Mouse (Mus musculus): ENCODE measurements at regions not wholly inside any gene's neighbourhood (a gene's known extent, or its start where the extent isn't known, plus 50 kb on each side); places are given as distances from the start of the nearest gene placed in this dataset.

DNA sequence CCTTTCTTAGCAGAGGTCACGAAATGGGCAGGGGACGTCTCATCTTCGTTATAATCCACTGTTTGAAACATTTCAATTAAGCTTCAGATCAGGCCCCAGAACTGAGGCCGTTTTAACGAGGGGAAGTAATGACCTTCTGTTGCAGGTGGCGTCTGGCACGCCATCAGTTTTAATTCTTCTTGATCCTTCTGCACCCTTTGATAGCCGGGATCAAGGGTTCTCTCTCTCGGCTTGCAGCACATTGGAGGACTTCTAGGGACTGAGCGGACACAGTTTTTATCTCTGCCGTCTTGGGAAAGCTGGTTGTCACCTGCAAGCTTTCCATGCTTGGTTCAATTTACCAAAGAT, 151.9 kb upstream of the Lmo4 start:
- ATAC-seq = no peak
- no peak overlapping the region for H3K4me3 ChIP-seq
- H3K4me2 ChIP-seq = no peak overlapping the region

DNA sequence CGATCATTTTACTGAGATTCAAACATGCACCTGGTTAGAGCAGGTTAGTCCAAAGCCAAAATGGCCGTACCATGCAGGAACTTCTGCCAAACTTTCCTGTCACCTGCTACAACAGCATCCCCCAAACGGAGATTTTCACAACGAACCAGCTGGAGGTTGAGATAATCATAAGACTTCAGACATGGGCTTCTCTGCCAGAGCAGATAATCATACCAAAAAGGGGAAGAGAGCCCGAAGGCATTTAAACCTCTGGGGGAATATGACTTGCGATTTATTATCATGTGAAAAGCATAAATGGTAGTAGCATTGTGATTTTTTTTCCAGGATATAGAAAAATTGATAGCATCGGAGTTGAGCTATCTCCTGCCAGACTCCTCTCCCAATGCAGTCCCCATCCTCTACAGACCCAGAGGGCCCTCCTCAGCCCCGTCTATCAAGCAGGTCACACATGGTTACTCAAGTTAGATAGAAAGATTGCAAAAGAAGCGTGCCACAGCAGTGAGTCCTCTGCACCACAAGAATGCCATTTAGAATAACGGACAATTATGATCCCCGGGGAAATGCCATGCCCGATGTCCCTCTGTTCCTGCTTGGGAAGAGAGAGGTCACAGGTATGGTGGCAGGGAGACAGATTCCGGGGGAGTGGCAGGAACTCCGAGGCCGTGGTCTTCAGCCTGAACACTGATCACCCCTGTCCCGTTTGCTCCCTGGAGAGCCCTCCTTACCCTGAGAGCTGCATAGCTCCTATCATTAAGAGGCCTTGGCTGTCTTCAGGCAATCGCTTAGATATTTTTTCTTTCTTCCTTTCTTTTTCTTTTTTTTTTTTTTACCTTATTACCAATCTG, 151.3 kb upstream of the Lmo4 start:
- no peak for ATAC-seq
- H3K9ac ChIP-seq = no peak overlapping the region
- H3K27ac ChIP-seq = no peak overlapping the region
- WGBS = 69% methylated on average over 17 of the region's 17 CpGs
- H3K4me1 ChIP-seq = 0 out of 2 replicates have a peak, but pooled peaks cover 5% of the 10 kb centered on the region
- H3K4me3 ChIP-seq = no peak overlapping the region
- H3K36me3 ChIP-seq (ENCODE audit: poor library complexity, severe bottlenecking) = no peaks in the 10 kb centered on the region
- no peaks in the 10 kb centered on the region for H3K27me3 ChIP-seq
- no peak overlapping the region for H3K4me2 ChIP-seq
- H3K9me3 ChIP-seq (replicated peaks) = no peaks in the 10 kb centered on the region

More for the DNA sequence above, 151.9 kb upstream of the Lmo4 start:
- Histone ChIP-seq H3K9me3 (replicated peaks) (no peaks in the 10 kb centered on the region), H3K27ac (no peak overlapping the region), H3K27me3 (no peaks in the 10 kb centered on the region), H3K36me3 (ENCODE audit: poor library complexity, severe bottlenecking) (no peaks in the 10 kb centered on the region), H3K4me1 (0 out of 2 replicates have a peak, but pooled peaks cover 5% of the 10 kb centered on the region), H3K9ac (no peak overlapping the region)
- 19% methylated on average over 11 of the region's 11 CpGs for WGBS

DNA sequence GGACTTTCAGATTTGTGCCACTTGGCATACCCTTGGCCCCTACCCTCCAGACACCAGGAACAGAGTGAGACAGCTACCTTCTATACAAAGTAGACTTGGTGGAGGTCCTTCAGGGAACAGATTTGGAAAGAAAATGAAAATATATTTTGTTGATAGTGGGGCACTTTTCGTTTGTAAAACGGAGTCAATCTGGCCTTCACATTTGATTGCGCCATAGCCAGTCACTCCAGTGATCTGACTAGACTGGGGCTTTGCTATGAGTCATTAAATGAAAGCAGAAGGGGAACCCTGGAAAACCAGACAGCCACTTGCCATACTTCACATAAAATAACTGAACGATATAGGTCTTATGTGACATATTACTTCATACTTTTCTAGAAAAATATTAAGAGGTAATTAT, 147.5 kb upstream of the Lmo4 start:
- Histone ChIP-seq H3K27me3 (no peaks in the 10 kb centered on the region), H3K27ac (no peak overlapping the region), H3K36me3 (ENCODE audit: poor library complexity, severe bottlenecking) (no peaks in the 10 kb centered on the region), H3K9me3 (replicated peaks) (no peaks in the 10 kb centered on the region), H3K4me1 (0 out of 2 replicates have a peak, but pooled peaks cover 5% of the 10 kb centered on the region), H3K4me2 (no peak overlapping the region), H3K9ac (no peak overlapping the region), H3K4me3 (no peak overlapping the region)
- ATAC-seq = no peak
- 89% methylated on average over 4 of the region's 4 CpGs for WGBS

DNA sequence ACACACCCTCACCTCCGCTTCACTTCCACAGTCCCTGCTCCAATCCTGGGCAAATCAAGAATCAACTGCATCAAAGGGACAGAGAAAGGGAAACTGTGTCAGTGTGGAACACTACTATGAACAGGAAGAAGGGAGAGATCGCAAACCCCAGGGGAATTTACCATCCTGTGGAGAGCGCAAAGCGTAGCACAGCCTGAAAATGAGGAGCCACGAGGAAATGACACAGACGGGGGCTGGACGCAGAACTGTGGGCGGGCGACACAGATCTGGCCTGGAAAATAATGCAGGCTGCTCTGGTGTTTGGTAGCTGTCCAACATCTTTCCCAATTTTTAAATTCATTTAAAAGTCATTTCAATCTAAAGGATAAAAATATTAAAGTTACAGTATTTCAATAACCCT, 143.4 kb upstream of the Lmo4 start:
- 85% methylated on average over 9 of the region's 9 CpGs for WGBS
- no peak overlapping the region for H3K9ac ChIP-seq

DNA sequence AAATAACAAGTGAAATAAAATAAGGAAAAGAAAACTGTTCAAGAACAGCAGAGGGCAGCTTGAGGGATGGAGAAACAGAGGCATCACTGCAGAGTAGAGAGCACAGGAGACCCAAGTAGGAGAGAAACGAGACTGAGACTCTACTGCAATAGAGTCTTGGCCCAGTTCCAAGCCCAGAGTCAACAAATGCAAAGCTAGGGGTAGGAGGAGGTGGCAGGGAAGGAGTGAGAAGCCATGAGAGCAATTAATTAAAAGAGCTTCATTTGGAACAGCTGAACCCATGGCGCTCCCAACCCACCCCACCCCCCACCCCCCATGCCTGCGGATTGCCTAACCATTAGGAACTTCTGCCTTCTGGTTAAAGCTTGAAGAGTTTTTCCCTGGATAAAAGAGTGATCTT, 130.2 kb upstream of the Lmo4 start:
- Histone ChIP-seq H3K27me3 (no peaks in the 10 kb centered on the region), H3K4me2 (no peak overlapping the region), H3K9me3 (replicated peaks) (no peaks in the 10 kb centered on the region), H3K9ac (no peak overlapping the region), H3K4me3 (no peak overlapping the region), H3K27ac (no peak overlapping the region), H3K4me1 (peaks cover 10% of the 10 kb centered on the region), H3K36me3 (ENCODE audit: poor library complexity, severe bottlenecking) (no peaks in the 10 kb centered on the region)
- peak; percentile 39; the same call in 1 of the 2 replicates for ATAC-seq
- WGBS = 45% methylated on average over 3 of the region's 3 CpGs

More for the DNA sequence above, 143.4 kb upstream of the Lmo4 start:
- ATAC-seq = no peak
- H3K36me3 ChIP-seq (ENCODE audit: poor library complexity, severe bottlenecking) = no peaks in the 10 kb centered on the region
- H3K4me1 ChIP-seq = no peaks in the 10 kb centered on the region
- H3K4me2 ChIP-seq = no peak overlapping the region
- H3K27me3 ChIP-seq = no peaks in the 10 kb centered on the region
- no peaks in the 10 kb centered on the region for H3K9me3 ChIP-seq (replicated peaks)
- no peak overlapping the region for H3K4me3 ChIP-seq
- H3K27ac ChIP-seq = no peak overlapping the region

DNA sequence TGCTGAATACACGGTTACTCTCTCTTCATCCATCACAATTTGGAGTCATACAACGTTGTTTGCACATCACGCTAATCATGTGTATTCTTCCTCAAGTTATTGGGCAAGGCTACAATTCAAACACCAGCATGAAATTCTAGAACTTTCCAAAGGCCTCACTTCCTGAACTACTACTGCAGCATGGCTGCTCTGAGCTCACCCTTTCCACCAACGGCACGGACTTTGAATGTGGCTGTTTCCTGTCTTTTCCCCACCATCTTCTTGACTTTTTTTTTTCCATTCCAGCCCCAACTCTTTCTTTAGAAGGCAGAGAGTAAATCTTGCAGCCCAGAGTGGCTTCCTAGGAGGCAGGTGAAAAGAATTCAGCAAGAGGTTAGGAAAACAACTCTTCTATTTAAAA, 129.2 kb upstream of the Lmo4 start:
- no peaks in the 10 kb centered on the region for H3K27me3 ChIP-seq
- no peaks in the 10 kb centered on the region for H3K36me3 ChIP-seq (ENCODE audit: poor library complexity, severe bottlenecking)
- 93% methylated on average over 5 of the region's 5 CpGs for WGBS
- H3K4me3 ChIP-seq = no peak overlapping the region
- ATAC-seq = no peak
- peaks cover 15% of the 10 kb centered on the region for H3K4me1 ChIP-seq
- H3K27ac ChIP-seq = no peak overlapping the region
- H3K9me3 ChIP-seq (replicated peaks) = no peaks in the 10 kb centered on the region
- no peak overlapping the region for H3K9ac ChIP-seq
- no peak overlapping the region for H3K4me2 ChIP-seq

DNA sequence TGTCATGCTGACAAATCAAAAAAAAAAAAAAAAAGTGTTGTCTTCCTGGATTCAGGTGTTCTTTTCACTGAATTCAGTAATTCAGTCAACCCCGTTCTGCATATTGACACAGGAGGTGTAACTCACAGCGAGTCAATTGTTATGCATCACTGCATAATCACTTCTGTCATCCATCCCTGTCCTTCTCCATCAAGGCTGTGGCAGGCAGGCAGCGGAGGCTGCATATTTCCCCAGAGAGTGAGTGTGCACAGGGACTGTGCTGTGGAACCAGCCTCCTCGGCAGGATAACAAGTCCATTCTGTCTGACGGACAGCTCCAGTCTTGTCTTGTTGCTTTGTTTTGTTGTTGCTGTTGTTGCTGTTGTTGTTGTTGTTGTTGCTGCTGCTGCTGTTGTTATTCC, 127.3 kb upstream of the Lmo4 start:
- 18% methylated on average over 5 of the region's 5 CpGs for WGBS
- no peaks in the 10 kb centered on the region for H3K27me3 ChIP-seq
- peak; percentile 73 for ATAC-seq
- H3K4me2 ChIP-seq = no peak overlapping the region
- no peak overlapping the region for H3K27ac ChIP-seq
- no peak overlapping the region for H3K9ac ChIP-seq
- H3K4me3 ChIP-seq = no peak overlapping the region
- peaks cover 16% of the 10 kb centered on the region for H3K4me1 ChIP-seq
- no peaks in the 10 kb centered on the region for H3K36me3 ChIP-seq (ENCODE audit: poor library complexity, severe bottlenecking)
- no peaks in the 10 kb centered on the region for H3K9me3 ChIP-seq (replicated peaks)

DNA sequence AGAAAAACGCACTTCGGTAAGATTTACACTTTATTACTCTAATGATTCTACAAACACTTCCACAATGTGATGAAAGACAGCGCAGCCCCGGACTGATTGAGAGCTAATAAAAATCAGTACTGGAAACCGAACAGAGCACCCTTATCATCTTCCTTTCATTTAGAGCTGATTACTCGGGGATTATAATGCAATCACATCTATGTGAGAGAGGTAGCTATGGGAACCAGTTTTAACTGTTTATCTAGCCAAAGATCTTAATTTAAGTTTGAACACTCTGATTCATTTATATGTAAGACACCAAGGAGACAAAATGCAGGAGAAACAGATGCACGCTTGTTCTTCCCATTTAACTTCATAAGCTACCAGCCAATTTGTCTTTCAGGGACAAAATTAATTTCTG, 124.1 kb upstream of the Lmo4 start:
- ATAC-seq = no peak
- H3K27me3 ChIP-seq = no peaks in the 10 kb centered on the region
- H3K27ac ChIP-seq = no peak overlapping the region
- no peak overlapping the region for H3K4me2 ChIP-seq
- no peak overlapping the region for H3K9ac ChIP-seq
- H3K9me3 ChIP-seq (replicated peaks) = no peaks in the 10 kb centered on the region
- peaks cover 11% of the 10 kb centered on the region; the same call in 1 of the 2 replicates for H3K4me1 ChIP-seq
- H3K4me3 ChIP-seq = no peak overlapping the region
- 59% methylated on average over 7 of the region's 7 CpGs for WGBS
- H3K36me3 ChIP-seq (ENCODE audit: poor library complexity, severe bottlenecking) = no peaks in the 10 kb centered on the region

DNA sequence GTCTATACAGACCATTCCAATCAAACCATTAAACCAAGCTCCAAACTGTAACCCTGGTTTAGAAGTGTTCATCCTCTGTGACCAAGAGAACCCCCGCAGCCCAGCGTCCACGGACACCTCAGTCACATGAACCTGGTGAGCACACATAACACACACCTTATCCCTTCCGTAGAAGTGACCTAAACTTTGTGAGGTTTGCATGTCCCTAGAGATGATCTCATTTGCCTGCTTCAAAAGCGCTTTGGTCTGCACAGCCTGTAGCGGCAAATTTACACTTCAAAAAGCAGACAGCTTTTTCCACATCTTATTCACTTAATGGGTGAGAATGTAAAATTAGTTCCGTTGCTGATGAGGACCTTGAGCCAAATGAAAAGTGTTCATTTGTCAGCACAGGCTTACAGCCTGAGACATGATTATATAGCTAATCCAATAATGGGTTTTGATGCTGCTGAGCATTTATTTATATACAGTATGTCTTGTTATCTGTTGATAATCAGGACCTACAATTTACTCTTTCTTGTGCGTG, 122.3 kb upstream of the Lmo4 start:
- no peaks in the 10 kb centered on the region for H3K27me3 ChIP-seq
- ATAC-seq = no peak
- no peak overlapping the region for H3K4me3 ChIP-seq
- no peaks in the 10 kb centered on the region for H3K9me3 ChIP-seq (replicated peaks)
- no peaks in the 10 kb centered on the region for H3K36me3 ChIP-seq (ENCODE audit: poor library complexity, severe bottlenecking)
- H3K4me1 ChIP-seq = peaks cover 7% of the 10 kb centered on the region; the same call in 1 of the 2 replicates
- no peak overlapping the region for H3K27ac ChIP-seq
- 77% methylated on average over 8 of the region's 8 CpGs for WGBS
- H3K9ac ChIP-seq = no peak overlapping the region
- no peak overlapping the region for H3K4me2 ChIP-seq

DNA sequence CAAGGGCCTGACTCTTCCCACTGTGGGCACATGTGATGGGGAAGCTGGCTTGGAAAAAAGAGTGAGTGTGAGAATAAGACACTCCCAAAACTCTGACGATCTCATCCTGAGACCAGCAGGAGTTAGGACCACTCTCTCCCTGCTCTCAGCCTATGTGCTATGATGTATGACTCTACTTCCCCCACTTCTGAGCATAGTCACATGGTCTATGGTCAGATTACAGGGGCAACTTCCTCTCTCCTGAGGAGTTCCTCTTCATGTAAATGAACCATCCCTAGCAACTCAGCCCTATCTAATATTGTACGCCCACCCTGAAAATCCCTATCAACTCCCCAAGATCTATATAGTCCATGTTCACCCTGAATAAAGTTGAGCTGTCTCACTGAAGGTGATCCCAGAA, 120.0 kb upstream of the Lmo4 start:
- Histone ChIP-seq H3K36me3 (ENCODE audit: poor library complexity, severe bottlenecking) (no peaks in the 10 kb centered on the region), H3K27ac (no peak overlapping the region), H3K9me3 (replicated peaks) (no peaks in the 10 kb centered on the region), H3K4me3 (no peak overlapping the region), H3K27me3 (no peaks in the 10 kb centered on the region), H3K4me2 (no peak overlapping the region), H3K9ac (no peak overlapping the region), H3K4me1 (peaks cover 7% of the 10 kb centered on the region)
- WGBS = 92% methylated on average over 2 of the region's 2 CpGs
- no peak for ATAC-seq

DNA sequence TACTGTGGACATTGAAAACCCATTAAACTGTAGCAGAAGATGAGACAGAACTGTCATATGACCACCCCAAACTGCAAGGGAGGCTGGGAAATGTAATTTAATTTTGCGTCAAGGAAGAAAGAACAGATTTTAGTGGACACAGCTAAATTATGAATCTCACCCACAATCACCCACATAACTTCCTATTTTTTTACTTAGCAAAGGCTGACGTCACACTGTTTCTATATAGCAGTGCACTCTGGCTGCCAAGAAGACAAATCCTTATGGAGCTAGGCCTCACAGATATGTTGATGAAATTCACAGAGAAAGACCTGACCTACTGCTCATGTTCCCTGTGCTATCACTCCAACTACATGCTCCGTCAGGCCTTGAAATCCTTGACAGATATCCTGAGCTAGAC, 118.5 kb upstream of the Lmo4 start:
- ATAC-seq = no peak
- 95% methylated on average over 3 of the region's 3 CpGs for WGBS
- H3K27ac ChIP-seq = no peak overlapping the region
- no peaks in the 10 kb centered on the region for H3K9me3 ChIP-seq (replicated peaks)
- no peaks in the 10 kb centered on the region for H3K27me3 ChIP-seq
- no peaks in the 10 kb centered on the region for H3K36me3 ChIP-seq (ENCODE audit: poor library complexity, severe bottlenecking)
- H3K4me2 ChIP-seq = no peak overlapping the region
- no peak overlapping the region for H3K9ac ChIP-seq
- no peak overlapping the region for H3K4me3 ChIP-seq
- H3K4me1 ChIP-seq = peaks cover 16% of the 10 kb centered on the region

DNA sequence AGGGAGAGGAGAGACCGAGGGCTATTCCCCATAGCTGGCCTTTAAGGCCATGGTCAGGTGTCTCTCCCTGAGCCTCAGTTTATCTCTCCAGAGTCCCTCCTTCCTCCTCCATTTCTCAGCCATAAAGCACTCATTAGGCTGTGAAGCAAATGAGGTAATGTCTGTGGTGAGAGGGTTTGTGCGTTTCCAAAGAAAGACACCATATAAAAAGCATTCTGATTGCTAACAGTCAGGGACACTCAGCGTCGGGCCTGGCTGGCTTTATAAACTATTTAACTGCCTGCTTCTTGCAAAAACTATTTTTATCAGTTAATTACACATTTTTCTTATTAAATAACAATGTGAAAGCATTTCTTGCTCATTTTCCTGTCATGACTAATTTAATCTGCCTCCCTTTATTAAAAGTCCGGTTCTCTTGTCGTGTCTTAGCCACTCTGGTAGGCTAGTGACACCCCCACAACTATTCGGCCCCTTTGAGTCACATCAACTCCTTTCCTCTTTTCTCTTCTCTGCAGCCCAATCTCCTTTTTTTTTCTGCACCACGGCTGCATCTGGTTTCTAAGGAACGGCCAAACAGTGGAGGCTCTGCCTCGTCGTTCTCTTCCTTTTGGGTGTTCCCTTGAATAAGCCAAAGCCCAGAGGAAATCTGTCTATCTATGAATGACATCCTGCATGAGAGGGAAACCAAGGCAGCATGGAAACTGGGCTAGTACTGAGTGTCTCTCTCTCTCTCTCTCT, 114.6 kb upstream of the Lmo4 start:
- Histone ChIP-seq H3K27ac (0 out of 2 replicates have a peak overlapping the region, but pooled peaks have one; percentile 15), H3K9me3 (replicated peaks) (no peaks in the 10 kb centered on the region), H3K36me3 (ENCODE audit: poor library complexity, severe bottlenecking) (no peaks in the 10 kb centered on the region), H3K27me3 (no peaks in the 10 kb centered on the region), H3K4me1 (peaks cover 18% of the 10 kb centered on the region), H3K4me3 (no peak overlapping the region), H3K9ac (no peak overlapping the region), H3K4me2 (peak overlapping the region; percentile 43)
- peak; percentile 60 for ATAC-seq
- WGBS = 30% methylated on average over 11 of the region's 11 CpGs
